Comparison of ENCODE assay signal across 9 mouse cellular contexts in the genomic region with DNA sequence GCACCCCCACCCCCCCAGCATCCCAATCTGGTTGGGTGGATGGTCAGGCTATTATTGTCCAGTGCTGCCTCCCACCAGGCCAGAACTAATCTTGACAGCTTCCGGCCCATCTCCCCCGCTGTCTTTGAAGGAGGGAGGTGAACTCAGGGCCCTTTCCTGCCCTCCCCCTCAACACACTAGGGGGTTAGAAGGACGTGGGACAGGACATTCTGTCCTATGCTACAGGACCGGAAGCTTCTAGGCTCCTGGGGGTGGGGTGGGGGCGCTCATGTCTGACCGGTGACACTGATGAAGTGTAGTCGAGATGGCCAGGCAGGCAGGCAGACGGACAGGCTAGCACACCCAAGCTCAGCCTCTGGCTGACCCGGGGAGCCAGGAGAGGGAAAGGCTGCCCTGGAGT. TPM values are rescaled to one million over a fixed set of nuclear protein-coding genes. Genes with fewer than 3 reads are reported as not detected.
DNase-seq lines count a peak whose midpoint lies in the region; ATAC-seq lines count a peak whose summit lies in the region.
"Had no signal": no experiment of that assay in that cellular context is flagged by ENCODE, and none has a peak within 500 bp of the region (broad histone marks: within the 10 kb centered on the region; RNA-seq: fewer than 3 reads in every experiment).

No protein-coding gene starts in this region.

- H3K4me3 ChIP-seq in liver, embryonic 15.5 days (replicated peaks) = no peak overlapping the region
- H3K4me3 ChIP-seq in stomach, embryonic 14.5 days (ENCODE audit: low read depth, low read length) = no peak overlapping the region
- H3K4me3 ChIP-seq: embryonic facial prominence, embryonic 15.5 days had no signal

- no peak overlapping the region for H3K27ac ChIP-seq in liver, embryonic 15.5 days (replicated peaks)
- H3K27ac ChIP-seq in stomach, embryonic 14.5 days (ENCODE audit: low read length) = no peak overlapping the region
- H3K27ac ChIP-seq: embryonic facial prominence, embryonic 15.5 days had no signal

- H3K36me3 ChIP-seq in liver, embryonic 15.5 days (replicated peaks) = no peaks in the 10 kb centered on the region
- no peaks in the 10 kb centered on the region for H3K36me3 ChIP-seq in stomach, embryonic 14.5 days (ENCODE audit: control insufficient read depth, insufficient read depth, low read length)
- H3K36me3 ChIP-seq: embryonic facial prominence, embryonic 15.5 days had no signal

- peaks cover 27% of the 10 kb centered on the region for H3K4me1 ChIP-seq in liver, embryonic 15.5 days (replicated peaks)
- peaks cover 23% of the 10 kb centered on the region for H3K4me1 ChIP-seq in stomach, embryonic 14.5 days (ENCODE audit: control insufficient read depth, insufficient read depth, low read length)

- intact Hi-C loops in heart, postnatal 36 days (cut with DNase I) = loop anchor here (2.0 to 10.0 kb wide), 2 partner anchors 18 to 632 kb away; no protein-coding TSS in a partner anchor

- no peak overlapping the region for H3K9ac ChIP-seq in liver, embryonic 15.5 days
- H3K9ac ChIP-seq in stomach, embryonic 14.5 days (replicated peaks; ENCODE audit: low read depth, low read length) = no peak overlapping the region
- H3K9ac ChIP-seq: embryonic facial prominence, embryonic 15.5 days had no signal

- 35% methylated on average over 9 of the region's 9 CpGs for WGBS in liver, embryonic 15.5 days (ENCODE audit: insufficient replicate concordance)
- WGBS in stomach, embryonic 14.5 days = 29% methylated on average over 9 of the region's 9 CpGs

- peak; percentile 33 for DNase-seq in retina, postnatal 1 day
- DNase-seq in retina, embryonic 14.5 days (ENCODE audit: low spot score) = no peak
- DNase-seq in heart, postnatal 36 days = peak; percentile 54 to 63
- DNase-seq in right cerebral cortex, postnatal 36 days (ENCODE audit: low spot score in 2 of 2) = no peak
- no peak for DNase-seq in spleen, adult 18-20 months
- no peak for DNase-seq in ovary, postnatal 10 days (ENCODE audit: low spot score)

- H3K4me2 ChIP-seq in liver, embryonic 15.5 days = no peak overlapping the region
- no peak overlapping the region for H3K4me2 ChIP-seq in stomach, embryonic 14.5 days (replicated peaks; ENCODE audit: low read depth, low read length)
- H3K4me2 ChIP-seq: embryonic facial prominence, embryonic 15.5 days had no signal

- H3K27me3 ChIP-seq in liver, embryonic 15.5 days = peaks cover 66% of the 10 kb centered on the region
- H3K27me3 ChIP-seq in stomach, embryonic 14.5 days (ENCODE audit: control insufficient read depth, insufficient read depth, low read length) = no peaks in the 10 kb centered on the region
- H3K27me3 ChIP-seq: embryonic facial prominence, embryonic 15.5 days had no signal

- peak; percentile 32; the same call in 1 of the 2 replicates for ATAC-seq in liver, embryonic 15.5 days (ENCODE audit: insufficient read depth)
- ATAC-seq in stomach, embryonic 14.5 days (ENCODE audit: insufficient number of reproducible peaks, insufficient read depth, low FRiP score, low read depth) = 0 out of 2 replicates have a peak, but pooled peaks have one; percentile 10

- no peaks in the 10 kb centered on the region for H3K9me3 ChIP-seq in liver, embryonic 15.5 days (replicated peaks)
- no peaks in the 10 kb centered on the region for H3K9me3 ChIP-seq in stomach, embryonic 14.5 days (ENCODE audit: control insufficient read depth, low read depth, low read length)
- H3K9me3 ChIP-seq: embryonic facial prominence, embryonic 15.5 days had no signal

RNA-seq across cellular contexts. Expression of a gene that starts 55.4 kb away (rescaled TPM):
- 10 to 100 TPM; 16.5 to 20.5 TPM for total RNA-seq in heart, postnatal 36 days (2021)
- polyA plus RNA-seq in liver, embryonic 15.5 days (2015; fragmentation: Nextera tagmentation; extraction: Ambion mirVana) = 17.1 and 19.8 TPM in 2 replicates
- 51.5 and 51.6 TPM in 2 replicates for polyA plus RNA-seq in stomach, embryonic 14.5 days (2014; fragmentation: Nextera tagmentation; extraction: Ambion mirVana)

Comparison
In these comparisons a context has a peak if more than half of its experiments do, and no peak if none do; other contexts are left out.
1. DNase-seq: peak in retina, postnatal 1 day (single experiment) and heart, postnatal 36 days (2 of 2); none in retina, embryonic 14.5 days (single experiment), right cerebral cortex, postnatal 36 days (0 of 2), spleen, adult 18-20 months (0 of 2) and ovary, postnatal 10 days (single experiment).